Mouse (Mus musculus) ES-E14 (cell line): ENCODE measurements at regions not wholly inside any gene's neighbourhood (a gene's known extent, or its start where the extent isn't known, plus 50 kb on each side); places are given as distances from the start of the nearest gene placed in this dataset.

Source experiments
- CHD2 ChIP-seq: IDR thresholded peaks from 2 replicates; pipeline ENCODE4 v1.6.1; 2014; ENCODE audit warnings: mild to moderate bottlenecking, low read depth, low read length, inconsistent platforms
- HCFC1 ChIP-seq: IDR thresholded peaks from 2 replicates; pipeline ENCODE4 v1.6.1; 2012; ENCODE audit warnings: low read length, inconsistent platforms, borderline replicate concordance; ENCODE audit not compliant: insufficient read depth

- no peak for TF ChIP-seq CHD2
- TF ChIP-seq HCFC1, result no peak
Observed at GRCm38 (mm10) chr8:27721988-27722387, 274.5 kb downstream of the Poteg start.
